Mouse (Mus musculus): Measurements from ENCODE around the gene Csf2rb. TPM values are rescaled to one million over a fixed set of nuclear protein-coding genes. Genes with fewer than 3 reads are reported as not detected.
"Not testable (repeated sequence)": the region's sequence is repeated elsewhere in the genome, so short reads cannot be mapped to it uniquely, and the experiment has no call there.

Csf2rb gene
- polyA plus RNA-seq, 2 experiments from 2014 or later: 0.09 to 0.31 TPM

GRCm38 (mm10) chr15:78327753-78328341 lies 2.3 kb downstream of the Csf2rb start:
- ATAC-seq: not testable (repeated sequence)

GRCm38 (mm10) chr15:78328520-78329097 lies 3.1 kb downstream of the Csf2rb start:
- ATAC-seq: no peak

- not testable (repeated sequence) for ATAC-seq
Observed at GRCm38 (mm10) chr15:78329972-78330371, 4.4 kb downstream of the Csf2rb start.

- no peak for ATAC-seq
Observed at GRCm38 (mm10) chr15:78330706-78331105, 5.2 kb downstream of the Csf2rb start.

- ATAC-seq: no peak
Observed at GRCm38 (mm10) chr15:78331523-78332340, 6.2 kb downstream of the Csf2rb start.

GRCm38 (mm10) chr15:78332981-78333380 lies 7.4 kb downstream of the Csf2rb start:
- no peak for ATAC-seq

GRCm38 (mm10) chr15:78334380-78334779 lies 8.8 kb downstream of the Csf2rb start:
- no peak for ATAC-seq

GRCm38 (mm10) chr15:78339627-78340423 lies 14.3 kb downstream of the Csf2rb start:
- not testable (repeated sequence) for ATAC-seq

- not testable (repeated sequence) for ATAC-seq
Observed at GRCm38 (mm10) chr15:78340919-78341318, 15.4 kb downstream of the Csf2rb start.

- no peak for ATAC-seq
Observed at GRCm38 (mm10) chr15:78343683-78344082, 18.1 kb downstream of the Csf2rb start.

GRCm38 (mm10) chr15:78344567-78344966 lies 19.0 kb downstream of the Csf2rb start:
- ATAC-seq: no peak

- ATAC-seq: no peak
Observed at GRCm38 (mm10) chr15:78351586-78352165, 26.1 kb downstream of the Csf2rb start.

- ATAC-seq: no peak
Observed at GRCm38 (mm10) chr15:78354958-78355357, 29.4 kb downstream of the Csf2rb start.

- ATAC-seq: no peak
Observed at GRCm38 (mm10) chr15:78355548-78355947, 30.0 kb downstream of the Csf2rb start.

- ATAC-seq: no peak
Observed at GRCm38 (mm10) chr15:78365916-78366315, 40.4 kb downstream of the Csf2rb start.

GRCm38 (mm10) chr15:78366875-78367274 lies 41.3 kb downstream of the Csf2rb start:
- no peak for ATAC-seq

- no peak for ATAC-seq
Observed at GRCm38 (mm10) chr15:78367811-78368210, 42.3 kb downstream of the Csf2rb start.

GRCm38 (mm10) chr15:78368926-78369346 lies 43.4 kb downstream of the Csf2rb start:
- no peak for ATAC-seq

- ATAC-seq: no peak
Observed at GRCm38 (mm10) chr15:78369641-78370040, 44.1 kb downstream of the Csf2rb start.

- no peak for ATAC-seq
Observed at GRCm38 (mm10) chr15:78372796-78373195, 47.2 kb downstream of the Csf2rb start.

GRCm38 (mm10) chr15:78374204-78374603 lies 48.7 kb downstream of the Csf2rb start:
- ATAC-seq: no peak

- no peak for ATAC-seq
Observed at GRCm38 (mm10) chr15:78377859-78378258, 52.3 kb downstream of the Csf2rb start.

All from activated CD4-positive, CD25-positive, alpha-beta regulatory T cell, adult 4 months (primary cell).